ENCODE assay signal across 10 mouse cellular contexts in the genomic region with DNA sequence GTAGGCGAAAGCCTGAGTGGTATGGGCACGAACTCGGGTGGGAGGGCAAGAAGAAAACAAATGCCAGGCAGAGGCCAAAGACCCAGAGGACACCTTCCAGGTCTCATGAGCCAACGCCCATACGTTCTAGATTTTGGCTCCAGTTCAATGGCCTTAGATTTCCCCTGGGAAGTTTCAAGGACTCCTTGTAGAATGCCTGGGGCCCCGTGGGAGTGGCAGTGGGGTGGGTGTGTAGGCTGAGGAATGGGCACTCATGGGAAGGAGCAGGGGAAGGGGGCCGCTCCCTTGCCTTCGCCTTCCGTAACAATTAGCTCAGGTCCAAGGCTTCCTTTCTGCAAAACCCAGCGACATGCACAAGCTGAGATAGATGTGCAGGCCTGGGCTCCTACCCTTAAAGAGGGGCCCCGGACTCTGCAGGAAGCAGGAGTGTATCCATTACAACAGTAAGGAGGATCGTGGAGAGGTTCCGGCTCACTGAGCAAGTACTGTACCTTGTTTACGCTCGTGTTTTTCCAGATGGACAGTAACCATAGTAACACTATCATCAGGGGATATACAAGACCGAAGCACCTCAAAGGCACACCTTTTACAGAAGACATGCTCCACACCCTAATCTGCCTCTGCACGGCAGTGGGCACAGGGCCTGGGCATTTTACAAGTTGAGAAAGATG. TPM values are rescaled to one million over a fixed set of nuclear protein-coding genes. Genes with fewer than 3 reads are reported as not detected.
DNase-seq lines count a peak whose midpoint lies in the region; ATAC-seq lines count a peak whose summit lies in the region.
"Had no signal": no experiment of that assay in that cellular context is flagged by ENCODE, and none has a peak within 500 bp of the region (broad histone marks: within the 10 kb centered on the region; RNA-seq: fewer than 3 reads in every experiment).

No protein-coding gene starts in this region.

- peak; percentile 27; the same call in 1 of the 2 replicates for ATAC-seq in hindbrain, embryonic 13.5 days (ENCODE audit: low FRiP score)
- peak; percentile 21; the same call in 1 of the 2 replicates for ATAC-seq in embryonic facial prominence, embryonic 15.5 days (ENCODE audit: insufficient number of reproducible peaks, low FRiP score, low TSS enrichment, low read depth)
- ATAC-seq in midbrain, embryonic 16.5 days, result peak; percentile 19; the same call in 1 of the 2 replicates

- peaks cover 26% of the 10 kb centered on the region for H3K36me3 ChIP-seq in hindbrain, embryonic 13.5 days
- H3K36me3 ChIP-seq in hindbrain, embryonic 10.5 days, result peaks cover 99% of the 10 kb centered on the region
- 0 out of 2 replicates have a peak, but pooled peaks cover 11% of the 10 kb centered on the region for H3K36me3 ChIP-seq in embryonic facial prominence, embryonic 15.5 days
- peaks cover 2% of the 10 kb centered on the region; the same call in 1 of the 2 replicates for H3K36me3 ChIP-seq in midbrain, embryonic 16.5 days (ENCODE audit: control insufficient read depth, insufficient read depth, low read length)

- no peak for DNase-seq in hindbrain, embryonic 10.5 days (ENCODE audit: low spot score)
- DNase-seq in R1 (ENCODE audit: low read depth, low spot score), result peak; percentile 72
- DNase-seq in frontal cortex, postnatal 10 days (ENCODE audit: low spot score in 2 of 2), result no peak
- no peak for DNase-seq in urinary bladder, postnatal 25 days (ENCODE audit: low spot score)
- DNase-seq: adrenal gland, postnatal 25 days; cerebellum, adult 9-10 months; kidney, adult 8-10 months had no signal

- no peaks in the 10 kb centered on the region for H3K27me3 ChIP-seq in hindbrain, embryonic 13.5 days
- H3K27me3 ChIP-seq in hindbrain, embryonic 10.5 days (ENCODE audit: insufficient read depth, poor library complexity, severe bottlenecking), result no peaks in the 10 kb centered on the region
- no peaks in the 10 kb centered on the region for H3K27me3 ChIP-seq in embryonic facial prominence, embryonic 15.5 days
- no peaks in the 10 kb centered on the region for H3K27me3 ChIP-seq in midbrain, embryonic 16.5 days (ENCODE audit: control insufficient read depth, insufficient read depth, low read depth, low read length)

- peaks cover 64% of the 10 kb centered on the region for H3K4me1 ChIP-seq in hindbrain, embryonic 13.5 days (replicated peaks)
- peaks cover 42% of the 10 kb centered on the region for H3K4me1 ChIP-seq in hindbrain, embryonic 10.5 days (replicated peaks)
- peaks cover 58% of the 10 kb centered on the region for H3K4me1 ChIP-seq in embryonic facial prominence, embryonic 15.5 days
- peaks cover 29% of the 10 kb centered on the region for H3K4me1 ChIP-seq in midbrain, embryonic 16.5 days (ENCODE audit: control insufficient read depth, insufficient read depth, low read length)

- 57% methylated on average over 17 of the region's 17 CpGs for WGBS in hindbrain, embryonic 13.5 days
- 79% methylated on average over 17 of the region's 17 CpGs for WGBS in hindbrain, embryonic 10.5 days
- 59% methylated on average over 17 of the region's 17 CpGs for WGBS in embryonic facial prominence, embryonic 15.5 days
- WGBS in midbrain, embryonic 16.5 days, result 62% methylated on average over 17 of the region's 17 CpGs

- H3K4me2 ChIP-seq in hindbrain, embryonic 13.5 days, result no peak overlapping the region
- H3K4me2 ChIP-seq in embryonic facial prominence, embryonic 15.5 days (replicated peaks), result no peak overlapping the region
- H3K4me2 ChIP-seq in midbrain, embryonic 16.5 days (ENCODE audit: low read length), result no peak overlapping the region

- no peaks in the 10 kb centered on the region for H3K9me3 ChIP-seq in hindbrain, embryonic 13.5 days
- H3K9me3 ChIP-seq in hindbrain, embryonic 10.5 days, result no peaks in the 10 kb centered on the region
- no peaks in the 10 kb centered on the region for H3K9me3 ChIP-seq in embryonic facial prominence, embryonic 15.5 days (replicated peaks)
- H3K9me3 ChIP-seq in midbrain, embryonic 16.5 days (replicated peaks; ENCODE audit: control insufficient read depth, low read length, poor library complexity, severe bottlenecking), result no peaks in the 10 kb centered on the region

- no peak overlapping the region for H3K4me3 ChIP-seq in hindbrain, embryonic 13.5 days
- H3K4me3 ChIP-seq in hindbrain, embryonic 10.5 days, result no peak overlapping the region
- H3K4me3 ChIP-seq in embryonic facial prominence, embryonic 15.5 days (replicated peaks), result no peak overlapping the region
- no peak overlapping the region for H3K4me3 ChIP-seq in midbrain, embryonic 16.5 days (ENCODE audit: low read depth, low read length)

- 0 out of 2 replicates have a peak overlapping the region, but pooled peaks have one; percentile 19 for H3K9ac ChIP-seq in hindbrain, embryonic 13.5 days
- no peak overlapping the region for H3K9ac ChIP-seq in embryonic facial prominence, embryonic 15.5 days
- H3K9ac ChIP-seq in midbrain, embryonic 16.5 days (ENCODE audit: low read depth, low read length), result no peak overlapping the region

- peak overlapping the region; percentile 64 for H3K27ac ChIP-seq in hindbrain, embryonic 13.5 days
- no peak overlapping the region for H3K27ac ChIP-seq in hindbrain, embryonic 10.5 days
- no peak overlapping the region for H3K27ac ChIP-seq in embryonic facial prominence, embryonic 15.5 days (replicated peaks)
- H3K27ac ChIP-seq in midbrain, embryonic 16.5 days (ENCODE audit: low read length), result no peak overlapping the region; the same call in 1 of the 2 replicates

RNA-seq across cellular contexts. Expression of a gene that starts 27.2 kb away (rescaled TPM):
- polyA plus RNA-seq in hindbrain, embryonic 13.5 days (2015; fragmentation: Nextera tagmentation; extraction: Ambion mirVana), result 369 and 380 TPM in 2 replicates
- 494 and 510 TPM in 2 replicates for polyA plus RNA-seq in hindbrain, embryonic 10.5 days (2016; fragmentation: Nextera tagmentation; extraction: Ambion mirVana)
- 275 and 292 TPM in 2 replicates for polyA plus RNA-seq in embryonic facial prominence, embryonic 15.5 days (2015; fragmentation: Nextera tagmentation; extraction: Ambion mirVana)
- polyA plus RNA-seq in midbrain, embryonic 16.5 days (2015; fragmentation: Nextera tagmentation; extraction: Ambion mirVana), result 243 and 285 TPM in 2 replicates
